In the genomic region with DNA sequence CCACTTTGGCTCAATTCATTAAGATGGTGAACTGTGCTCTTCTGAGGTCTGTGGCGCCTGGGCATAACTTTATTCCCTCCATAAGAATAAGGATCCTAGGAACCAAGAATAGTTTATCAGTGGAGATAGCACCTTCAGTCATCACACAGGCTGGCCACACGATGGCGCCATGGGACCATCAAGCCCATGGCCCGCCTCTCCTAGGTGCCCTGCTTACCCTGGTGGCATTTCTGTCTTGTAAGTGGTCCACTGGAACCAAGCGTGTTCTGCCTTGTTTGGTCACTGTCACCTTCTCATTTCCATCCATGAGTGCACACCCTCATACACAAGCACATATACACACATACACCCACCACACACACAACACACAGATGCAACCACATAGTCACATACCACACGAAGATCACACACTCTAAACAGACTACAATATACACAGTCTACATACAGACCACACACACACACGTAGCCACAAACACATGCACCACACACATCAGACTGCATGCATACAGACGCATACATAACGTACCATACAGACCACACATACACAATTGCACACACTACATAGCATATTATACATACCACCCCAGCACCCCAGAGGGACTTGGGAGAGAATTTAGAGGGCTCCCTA, we compare ENCODE assay signal across 9 mouse cellular contexts.
DNase-seq lines count a peak whose midpoint lies in the region; ATAC-seq and TF ChIP-seq lines count a peak whose summit lies in the region.
"Had no signal": no experiment of that assay in that cellular context is flagged by ENCODE, and none has a peak within 500 bp of the region (broad histone marks: within the 10 kb centered on the region; RNA-seq: fewer than 3 reads in every experiment).

No protein-coding gene starts in this region.

- no peaks in the 10 kb centered on the region for H3K9me3 ChIP-seq in embryonic facial prominence, embryonic 11.5 days (replicated peaks; ENCODE audit: control insufficient read depth, low read length)
- H3K9me3 ChIP-seq in hindbrain, embryonic 12.5 days (replicated peaks) = no peaks in the 10 kb centered on the region
- no peaks in the 10 kb centered on the region for H3K9me3 ChIP-seq in midbrain, postnatal 0 days (ENCODE audit: low read length)
- H3K9me3 ChIP-seq: embryonic facial prominence, embryonic 13.5 days had no signal

- 0 out of 2 replicates have a peak, but pooled peaks have one; percentile 36 for ATAC-seq in embryonic facial prominence, embryonic 11.5 days (replicated peaks; ENCODE audit: insufficient number of reproducible peaks, low FRiP score, low TSS enrichment, low read depth)
- ATAC-seq in hindbrain, embryonic 12.5 days (ENCODE audit: low FRiP score) = peak; percentile 63; the same call in 1 of the 2 replicates
- no peak for ATAC-seq in midbrain, postnatal 0 days (ENCODE audit: low FRiP score)

- 41% methylated on average over 9 of the region's 9 CpGs for WGBS in embryonic facial prominence, embryonic 11.5 days
- 42% methylated on average over 9 of the region's 9 CpGs for WGBS in hindbrain, embryonic 12.5 days
- 43% methylated on average over 9 of the region's 9 CpGs for WGBS in midbrain, postnatal 0 days

- no peaks in the 10 kb centered on the region for H3K27me3 ChIP-seq in embryonic facial prominence, embryonic 11.5 days (ENCODE audit: control insufficient read depth, insufficient read depth, low read length)
- peaks cover 17% of the 10 kb centered on the region for H3K27me3 ChIP-seq in hindbrain, embryonic 12.5 days
- H3K27me3 ChIP-seq in midbrain, postnatal 0 days (ENCODE audit: insufficient read depth, low read length) = peaks cover 4% of the 10 kb centered on the region; the same call in 1 of the 2 replicates

- H3K4me3 ChIP-seq in embryonic facial prominence, embryonic 11.5 days (ENCODE audit: low read depth, low read length) = no peak overlapping the region
- H3K4me3 ChIP-seq in hindbrain, embryonic 12.5 days = no peak overlapping the region
- H3K4me3 ChIP-seq in midbrain, postnatal 0 days (ENCODE audit: low read depth, low read length) = no peak overlapping the region
- H3K4me3 ChIP-seq: embryonic facial prominence, embryonic 13.5 days had no signal

- H3K9ac ChIP-seq in embryonic facial prominence, embryonic 11.5 days (replicated peaks; ENCODE audit: low read length) = no peak overlapping the region
- no peak overlapping the region for H3K9ac ChIP-seq in hindbrain, embryonic 12.5 days
- no peak overlapping the region for H3K9ac ChIP-seq in midbrain, postnatal 0 days (replicated peaks; ENCODE audit: low read length, poor library complexity, severe bottlenecking)
- H3K9ac ChIP-seq: embryonic facial prominence, embryonic 13.5 days had no signal

- no peak overlapping the region for H3K4me2 ChIP-seq in embryonic facial prominence, embryonic 11.5 days (ENCODE audit: low read depth, low read length)
- no peak overlapping the region for H3K4me2 ChIP-seq in hindbrain, embryonic 12.5 days (replicated peaks)
- H3K4me2 ChIP-seq in midbrain, postnatal 0 days (ENCODE audit: low read depth, low read length, poor library complexity, severe bottlenecking) = no peak overlapping the region
- H3K4me2 ChIP-seq: embryonic facial prominence, embryonic 13.5 days had no signal

- intact Hi-C loops in left cerebral cortex, postnatal 36 days (cut with DNase I) = loop anchor here (5.0 to 10.0 kb wide), 5 partner anchors 75 to 1680 kb away; partner anchors contain the start of gene Mafb

- H3K36me3 ChIP-seq in embryonic facial prominence, embryonic 11.5 days (replicated peaks; ENCODE audit: control insufficient read depth, insufficient read depth, low read depth, low read length) = no peaks in the 10 kb centered on the region
- no peaks in the 10 kb centered on the region for H3K36me3 ChIP-seq in hindbrain, embryonic 12.5 days
- no peaks in the 10 kb centered on the region for H3K36me3 ChIP-seq in midbrain, postnatal 0 days (ENCODE audit: insufficient read depth, low read length)
- H3K36me3 ChIP-seq: embryonic facial prominence, embryonic 13.5 days had no signal

- TF ChIP-seq CTCF in midbrain, postnatal 0 days (IDR thresholded peaks at IDR 0.05) = peak; percentile 99

- H3K4me1 ChIP-seq in embryonic facial prominence, embryonic 11.5 days (ENCODE audit: control insufficient read depth, insufficient read depth, low read length) = no peaks in the 10 kb centered on the region
- H3K4me1 ChIP-seq in hindbrain, embryonic 12.5 days = 0 out of 2 replicates have a peak, but pooled peaks cover 11% of the 10 kb centered on the region
- no peaks in the 10 kb centered on the region for H3K4me1 ChIP-seq in midbrain, postnatal 0 days (ENCODE audit: insufficient read depth, low read length)
- H3K4me1 ChIP-seq: embryonic facial prominence, embryonic 13.5 days had no signal

- H3K27ac ChIP-seq in embryonic facial prominence, embryonic 11.5 days (replicated peaks; ENCODE audit: low read depth, low read length) = no peak overlapping the region
- H3K27ac ChIP-seq in hindbrain, embryonic 12.5 days = no peak overlapping the region
- no peak overlapping the region for H3K27ac ChIP-seq in midbrain, postnatal 0 days (ENCODE audit: low read depth, low read length)
- H3K27ac ChIP-seq: embryonic facial prominence, embryonic 13.5 days had no signal

- peak; percentile 55 to 62 for DNase-seq in left cerebral cortex, adult 18-20 months (ENCODE audit: low spot score in 2 of 2)
- DNase-seq in left cerebral cortex, adult 11 months (ENCODE audit: low spot score) = no peak
- peak; percentile 49 for DNase-seq in adrenal gland, adult 2 months
- peak; percentile 68 for DNase-seq in embryonic facial prominence, embryonic 11.5 days (ENCODE audit: low spot score)
- DNase-seq in left cerebral cortex, postnatal 36 days (ENCODE audit: low spot score in 2 of 2) = peak; percentile 33 to 42
- DNase-seq in midbrain, postnatal 0 days (ENCODE audit: low spot score) = peak; percentile 88
- peak; percentile 38 for DNase-seq in urinary bladder, postnatal 25 days (ENCODE audit: low spot score)
